Mouse (Mus musculus): ENCODE measurements around the gene Lin52.
A peak's percentile ranks its signal among the peaks of the same experiment; 100 is the strongest.

Lin52 gene

GRCm38 (mm10) chr12:84468701-84469100, 17.5 kb downstream of the Lin52 start:
- DNase-seq (ENCODE audit: low spot score), result peak; percentile 63

- no peak for DNase-seq (ENCODE audit: low spot score)
Observed at GRCm38 (mm10) chr12:84478937-84479336, 27.7 kb downstream of the Lin52 start.

GRCm38 (mm10) chr12:84481251-84481650, 30.0 kb downstream of the Lin52 start:
- DNase-seq (ENCODE audit: low spot score), result no peak

GRCm38 (mm10) chr12:84482778-84483585, 31.8 kb downstream of the Lin52 start:
- no peak for DNase-seq (ENCODE audit: low spot score)

- no peak for DNase-seq (ENCODE audit: low spot score)
Observed at GRCm38 (mm10) chr12:84487324-84488056, 36.3 kb downstream of the Lin52 start.

- no peak for DNase-seq (ENCODE audit: low spot score)
Observed at GRCm38 (mm10) chr12:84496795-84497194, 45.6 kb downstream of the Lin52 start.

- DNase-seq (ENCODE audit: low spot score), result no peak
Observed at GRCm38 (mm10) chr12:84500528-84501263, 49.5 kb downstream of the Lin52 start.

- no peak for DNase-seq (ENCODE audit: low spot score)
Observed at GRCm38 (mm10) chr12:84501278-84501677, 50.1 kb downstream of the Lin52 start.

- no peak for DNase-seq (ENCODE audit: low spot score)
Observed at GRCm38 (mm10) chr12:84506856-84507255, 55.6 kb downstream of the Lin52 start.

- no peak for DNase-seq (ENCODE audit: low spot score)
Observed at GRCm38 (mm10) chr12:84512016-84512415, 60.8 kb downstream of the Lin52 start.

- DNase-seq (ENCODE audit: low spot score), result no peak
Observed at GRCm38 (mm10) chr12:84515486-84515885, 64.3 kb downstream of the Lin52 start.

- no peak for DNase-seq (ENCODE audit: low spot score)
Observed at GRCm38 (mm10) chr12:84516642-84517041, 65.4 kb downstream of the Lin52 start.

- DNase-seq (ENCODE audit: low spot score), result peak; percentile 61
Observed at GRCm38 (mm10) chr12:84518018-84518417, 66.8 kb downstream of the Lin52 start.

GRCm38 (mm10) chr12:84523728-84524127, 72.5 kb downstream of the Lin52 start:
- DNase-seq (ENCODE audit: low spot score), result no peak

- DNase-seq (ENCODE audit: low spot score), result no peak
Observed at GRCm38 (mm10) chr12:84524147-84525050, 73.2 kb downstream of the Lin52 start.

GRCm38 (mm10) chr12:84525422-84525821, 74.2 kb downstream of the Lin52 start:
- no peak for DNase-seq (ENCODE audit: low spot score)

- no peak for DNase-seq (ENCODE audit: low spot score)
Observed at GRCm38 (mm10) chr12:84530426-84530825, 79.2 kb downstream of the Lin52 start.

GRCm38 (mm10) chr12:84531906-84532829, 80.9 kb downstream of the Lin52 start:
- DNase-seq (ENCODE audit: low spot score), result no peak

GRCm38 (mm10) chr12:84532830-84533199, 81.6 kb downstream of the Lin52 start:
- no peak for DNase-seq (ENCODE audit: low spot score)

- no peak for DNase-seq (ENCODE audit: low spot score)
Observed at GRCm38 (mm10) chr12:84533706-84534486, 82.7 kb downstream of the Lin52 start.

All from c-Kit-positive CD71-positive TER-119-positive erythroid progenitor cells, embryonic 14.5 days (primary cell).